Mouse (Mus musculus): ENCODE measurements around the gene Pou2f1. TPM values are rescaled to one million over a fixed set of nuclear protein-coding genes. Genes with fewer than 3 reads are reported as not detected.

The Pou2f1 gene
- total and polyA plus RNA-seq, 3 experiments = 4.6 to 10.2 TPM; not detected in 1

GRCm38 (mm10) chr1:165961676-165962364 lies 40.7 kb downstream of the Pou2f1 start (continued):
- no peak for TF ChIP-seq UBTF (IDR thresholded peaks at IDR 0.05; ENCODE audit: borderline replicate concordance, insufficient read depth, low read depth, low read length)
- TF ChIP-seq NRF1 (IDR thresholded peaks at IDR 0.05; ENCODE audit: insufficient read depth, low read depth, low read length, poor library complexity, severe bottlenecking) = no peak
- TF ChIP-seq MAFK (IDR thresholded peaks at IDR 0.05; ENCODE audit: borderline replicate concordance, low read depth, low read length) = no peak
- no peak for TF ChIP-seq MAZ (IDR thresholded peaks at IDR 0.05; ENCODE audit: low read depth, low read length)
- TF ChIP-seq GABPA (IDR thresholded peaks at IDR 0.05; ENCODE audit: low read depth, low read length) = no peak
- no peak for TF ChIP-seq ZC3H11A (IDR thresholded peaks at IDR 0.05; ENCODE audit: low read depth, low read length)
- TF ChIP-seq HCFC1 (IDR thresholded peaks at IDR 0.05; ENCODE audit: low read depth, low read length) = no peak
- no peak for TF ChIP-seq RAD21 (IDR thresholded peaks at IDR 0.05; ENCODE audit: low read depth, low read length)
- TF ChIP-seq CHD1 (IDR thresholded peaks at IDR 0.05; ENCODE audit: low read depth, low read length) = 0 out of 2 replicates have a peak, but pooled peaks have one; percentile 13
- TF ChIP-seq USF1 (IDR thresholded peaks at IDR 0.05; ENCODE audit: low read depth, low read length) = no peak

DNA sequence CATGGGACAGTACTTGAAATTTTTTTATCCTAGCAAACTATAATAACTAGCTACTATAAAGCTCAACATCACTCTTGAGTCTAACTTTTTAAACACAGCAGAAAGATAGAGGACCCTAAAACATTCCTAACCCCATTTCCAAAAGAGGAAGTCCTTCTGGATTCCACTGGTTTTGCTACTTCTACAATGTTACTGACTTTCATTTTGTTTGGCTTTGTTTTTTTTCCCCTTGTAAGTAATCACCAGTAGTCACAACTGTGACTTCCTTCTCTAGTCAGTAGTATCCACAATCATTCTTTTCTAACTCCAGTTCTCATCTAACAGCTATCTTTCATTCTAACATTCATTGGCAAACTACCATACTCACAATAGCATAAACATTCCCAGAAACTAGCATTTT lies 44.3 kb downstream of the Pou2f1 start:
- Histone ChIP-seq H3K4me3 (ENCODE audit: control insufficient read depth in 1 of 2, insufficient read depth in 1 of 2, low read depth in 2 of 2, low read length in 2 of 2) (peak overlapping the region in 1 of 2 experiments; percentile 1; a peak in 1 of 4 replicates), H3K9ac (ENCODE audit: control insufficient read depth, low read depth, low read length, poor library complexity, severe bottlenecking) (peak overlapping the region; percentile 18; the same call in 1 of the 2 replicates), H3K9me3 (replicated peaks; ENCODE audit: insufficient read depth, low read length) (no peaks in the 10 kb centered on the region; the same call in 1 of the 2 replicates), H3K27ac (ENCODE audit: control insufficient read depth, low read depth, low read length) (no peak overlapping the region), H3K79me2 (ENCODE audit: control insufficient read depth, insufficient read depth, low read length, poor library complexity) (peaks cover 8% of the 10 kb centered on the region), H3K4me1 (ENCODE audit: control insufficient read depth in 1 of 2, insufficient read depth in 2 of 2, low read length in 2 of 2) (peaks cover 22 to 30% of the 10 kb centered on the region in 2 experiments), H3K36me3 (ENCODE audit: control insufficient read depth in 1 of 2, insufficient read depth in 2 of 2, low read length in 2 of 2) (peaks cover 0 to 43% of the 10 kb centered on the region in 2 experiments; a peak in 2 of 4 replicates), H3K27me3 (ENCODE audit: control insufficient read depth in 1 of 2, insufficient read depth in 2 of 2, low read length in 2 of 2) (no peaks in the 10 kb centered on the region)
- TF ChIP-seq SMC3 (IDR thresholded peaks at IDR 0.05; ENCODE audit: low read depth, low read length) (no peak), ZC3H11A (IDR thresholded peaks at IDR 0.05; ENCODE audit: low read depth, low read length) (no peak), UBTF (IDR thresholded peaks at IDR 0.05; ENCODE audit: borderline replicate concordance, insufficient read depth, low read depth, low read length) (no peak), EP300 (IDR thresholded peaks at IDR 0.05; ENCODE audit: low read depth in 1 of 2, low read length in 2 of 2) (peak in 1 of 2 experiments; percentile 59; a peak in 2 of 4 replicates), POLR2AphosphoS5 (IDR thresholded peaks at IDR 0.05; ENCODE audit: borderline replicate concordance, low read depth, low read length) (no peak), ZNF384 (IDR thresholded peaks at IDR 0.05; ENCODE audit: low read depth, low read length) (peak; percentile 57; the same call in 1 of the 2 replicates), HCFC1 (IDR thresholded peaks at IDR 0.05; ENCODE audit: low read depth, low read length) (no peak), ETS1 (IDR thresholded peaks at IDR 0.05; ENCODE audit: low read depth, low read length) (no peak), CHD1 (IDR thresholded peaks at IDR 0.05; ENCODE audit: low read depth, low read length) (no peak), CHD2 (IDR thresholded peaks at IDR 0.05; ENCODE audit: low read length) (no peak), MYC (IDR thresholded peaks at IDR 0.05; ENCODE audit: low read depth, low read length) (no peak), MEF2A (IDR thresholded peaks at IDR 0.05; ENCODE audit: extremely low read depth, insufficient replicate concordance, low read depth, low read length, poor library complexity, severe bottlenecking) (no peak), MAZ (IDR thresholded peaks at IDR 0.05; ENCODE audit: low read depth, low read length) (no peak), GATA1 (IDR thresholded peaks at IDR 0.05; ENCODE audit: low read depth, low read length) (no peak), SIN3A (IDR thresholded peaks at IDR 0.05; ENCODE audit: low read length) (0 out of 2 replicates have a peak, but pooled peaks have one; percentile 16), BHLHE40 (IDR thresholded peaks at IDR 0.05; ENCODE audit: borderline replicate concordance, low read depth, low read length) (no peak), NELFE (IDR thresholded peaks at IDR 0.05; ENCODE audit: low read depth, low read length) (no peak), TAL1 (IDR thresholded peaks at IDR 0.05; ENCODE audit: low read length) (no peak), E2F4 (IDR thresholded peaks at IDR 0.05; ENCODE audit: borderline replicate concordance, low read depth, low read length) (no peak), MYB (IDR thresholded peaks at IDR 0.05; ENCODE audit: low read depth, low read length) (no peak)
- DNase-seq (ENCODE audit: low read depth, low spot score) = peak; percentile 65

Measured in MEL (cell line).